Comparison of ENCODE assay signal across 8 mouse cellular contexts in genomic region chr8:69790364-69790763, GRCm38 (mm10). TPM values are rescaled to one million over a fixed set of nuclear protein-coding genes. Genes with fewer than 3 reads are reported as not detected.
DNase-seq lines count a peak whose midpoint lies in the region; ATAC-seq and TF ChIP-seq lines count a peak whose summit lies in the region.

No protein-coding gene starts in this region.

- DNase-seq in heart, postnatal 10 days, result no peak
- DNase-seq in 3T3-L1 (ENCODE audit: low read depth, low spot score), result peak; percentile 29
- no peak for DNase-seq in embryonic facial prominence, embryonic 14.5 days (ENCODE audit: low spot score)
- no peak for DNase-seq in adrenal gland, adult (ENCODE audit: inconsistent age in 2 of 2, low spot score in 1 of 2)
- DNase-seq in left cerebral cortex, postnatal 36 days (ENCODE audit: low spot score in 2 of 2), result no peak

- no peaks in the 10 kb centered on the region for H3K27me3 ChIP-seq in heart, embryonic 13.5 days (replicated peaks)
- H3K27me3 ChIP-seq in embryonic facial prominence, embryonic 14.5 days (replicated peaks; ENCODE audit: control insufficient read depth, insufficient read depth, low read length), result no peaks in the 10 kb centered on the region
- H3K27me3 ChIP-seq in intestine, postnatal 0 days (replicated peaks; ENCODE audit: control insufficient read depth, insufficient read depth, low read length), result no peaks in the 10 kb centered on the region
- H3K27me3 ChIP-seq in neural tube, embryonic 13.5 days, result no peaks in the 10 kb centered on the region

- no peaks in the 10 kb centered on the region for H3K9me3 ChIP-seq in heart, embryonic 13.5 days
- H3K9me3 ChIP-seq in embryonic facial prominence, embryonic 14.5 days (ENCODE audit: control insufficient read depth, low read length), result no peaks in the 10 kb centered on the region
- H3K9me3 ChIP-seq in intestine, postnatal 0 days (ENCODE audit: control insufficient read depth), result no peaks in the 10 kb centered on the region
- H3K9me3 ChIP-seq in neural tube, embryonic 13.5 days, result no peaks in the 10 kb centered on the region

- peak overlapping the region; percentile 91 for H3K27ac ChIP-seq in heart, embryonic 13.5 days (replicated peaks)
- peak overlapping the region; percentile 89 for H3K27ac ChIP-seq in embryonic facial prominence, embryonic 14.5 days (replicated peaks; ENCODE audit: low read depth, low read length)
- H3K27ac ChIP-seq in intestine, postnatal 0 days (ENCODE audit: low read depth, low read length), result peak overlapping the region; percentile 86
- peak overlapping the region; percentile 86 for H3K27ac ChIP-seq in neural tube, embryonic 13.5 days (replicated peaks)

- no peak for TF ChIP-seq CTCF in intestine, postnatal 0 days (IDR thresholded peaks at IDR 0.05; ENCODE audit: low read depth)

- ATAC-seq in heart, embryonic 13.5 days (ENCODE audit: extremely low read depth, insufficient number of reproducible peaks, low FRiP score, low TSS enrichment), result no peak
- ATAC-seq in embryonic facial prominence, embryonic 14.5 days (ENCODE audit: low read depth), result 0 out of 2 replicates have a peak, but pooled peaks have one; percentile 2
- ATAC-seq in intestine, postnatal 0 days, result no peak
- ATAC-seq in neural tube, embryonic 13.5 days (ENCODE audit: low read depth), result peak; percentile 28; the same call in 1 of the 2 replicates

- WGBS in heart, embryonic 13.5 days, result 23% methylated on average over 11 of the region's 11 CpGs
- WGBS in embryonic facial prominence, embryonic 14.5 days, result 20% methylated on average over 11 of the region's 11 CpGs
- WGBS in intestine, postnatal 0 days, result 18% methylated on average over 11 of the region's 11 CpGs
- 42% methylated on average over 11 of the region's 11 CpGs for WGBS in neural tube, embryonic 13.5 days

- peaks cover 23% of the 10 kb centered on the region for H3K36me3 ChIP-seq in heart, embryonic 13.5 days
- H3K36me3 ChIP-seq in embryonic facial prominence, embryonic 14.5 days (ENCODE audit: control insufficient read depth, insufficient read depth, low read length), result peaks cover 23% of the 10 kb centered on the region
- H3K36me3 ChIP-seq in intestine, postnatal 0 days (ENCODE audit: control insufficient read depth, insufficient read depth), result peaks cover 17% of the 10 kb centered on the region
- H3K36me3 ChIP-seq in neural tube, embryonic 13.5 days, result peaks cover 22% of the 10 kb centered on the region

- intact Hi-C loops in heart, postnatal 10 days (cut with DNase I), result loop anchor here (5.0 kb wide), 1 partner anchor 163 kb away; the partner anchor contains the start of gene Zfp868
- intact Hi-C loops in left cerebral cortex, postnatal 36 days (cut with DNase I), result no loop called here

- H3K9ac ChIP-seq in heart, embryonic 13.5 days, result peak overlapping the region; percentile 98
- peak overlapping the region; percentile 94 for H3K9ac ChIP-seq in embryonic facial prominence, embryonic 14.5 days (ENCODE audit: low read depth, low read length)
- peak overlapping the region; percentile 91; the same call in 1 of the 2 replicates for H3K9ac ChIP-seq in intestine, postnatal 0 days (ENCODE audit: low read depth, low read length)
- peak overlapping the region; percentile 98 for H3K9ac ChIP-seq in neural tube, embryonic 13.5 days

- peaks cover 25% of the 10 kb centered on the region for H3K4me1 ChIP-seq in heart, embryonic 13.5 days
- peaks cover 17% of the 10 kb centered on the region for H3K4me1 ChIP-seq in embryonic facial prominence, embryonic 14.5 days (ENCODE audit: control insufficient read depth, insufficient read depth, low read length)
- peaks cover 5% of the 10 kb centered on the region; the same call in 1 of the 2 replicates for H3K4me1 ChIP-seq in intestine, postnatal 0 days (replicated peaks; ENCODE audit: control insufficient read depth, insufficient read depth, low read length)
- H3K4me1 ChIP-seq in neural tube, embryonic 13.5 days (replicated peaks), result peaks cover 31% of the 10 kb centered on the region

- H3K4me2 ChIP-seq in heart, embryonic 13.5 days, result peak overlapping the region; percentile 88
- peak overlapping the region; percentile 76 for H3K4me2 ChIP-seq in embryonic facial prominence, embryonic 14.5 days (ENCODE audit: low read depth, low read length)
- peak overlapping the region; percentile 74 for H3K4me2 ChIP-seq in intestine, postnatal 0 days (replicated peaks; ENCODE audit: low read depth)
- H3K4me2 ChIP-seq in neural tube, embryonic 13.5 days, result peak overlapping the region; percentile 92

- peak overlapping the region; percentile 100 for H3K4me3 ChIP-seq in heart, embryonic 13.5 days
- peak overlapping the region; percentile 100 for H3K4me3 ChIP-seq in embryonic facial prominence, embryonic 14.5 days (ENCODE audit: low read depth, low read length)
- H3K4me3 ChIP-seq in intestine, postnatal 0 days (ENCODE audit: low read depth, low read length), result peak overlapping the region; percentile 97
- peak overlapping the region; percentile 100 for H3K4me3 ChIP-seq in neural tube, embryonic 13.5 days

RNA-seq across cellular contexts. Expression of gene Atp13a1, which starts 0.6 kb away (rescaled TPM):
- 25.3 and 27.4 TPM in 2 replicates for polyA plus RNA-seq in heart, embryonic 13.5 days (2015; fragmentation: Nextera tagmentation; extraction: Ambion mirVana)
- total RNA-seq in heart, postnatal 10 days (2021), result 10 to 100 TPM; 20.7 TPM
- 41.8 and 42.9 TPM in 2 replicates for polyA plus RNA-seq in embryonic facial prominence, embryonic 14.5 days (2014; fragmentation: Nextera tagmentation; extraction: Ambion mirVana)
- polyA plus RNA-seq in intestine, postnatal 0 days (2015; fragmentation: Nextera tagmentation; extraction: Ambion mirVana), result 18.6 and 20.5 TPM in 2 replicates
- 43.7 and 45.4 TPM in 2 replicates for polyA plus RNA-seq in neural tube, embryonic 13.5 days (2015; fragmentation: Nextera tagmentation; extraction: Ambion mirVana)
- total RNA-seq in left cerebral cortex, postnatal 36 days (2021), result 10 to 100 TPM; 37.1 to 40.1 TPM

RNA-seq across cellular contexts. Expression of gene Zfp866, which starts 0.6 kb away (rescaled TPM):
- 15.1 and 16.6 TPM in 2 replicates for polyA plus RNA-seq in heart, embryonic 13.5 days (2015; fragmentation: Nextera tagmentation; extraction: Ambion mirVana)
- 10 to 100 TPM; 16.5 to 21.2 TPM for total RNA-seq in heart, postnatal 10 days (2021)
- 26.0 and 29.9 TPM in 2 replicates for polyA plus RNA-seq in embryonic facial prominence, embryonic 14.5 days (2014; fragmentation: Nextera tagmentation; extraction: Ambion mirVana)
- polyA plus RNA-seq in intestine, postnatal 0 days (2015; fragmentation: Nextera tagmentation; extraction: Ambion mirVana), result 6.1 and 6.5 TPM in 2 replicates
- 39.6 and 45.7 TPM in 2 replicates for polyA plus RNA-seq in neural tube, embryonic 13.5 days (2015; fragmentation: Nextera tagmentation; extraction: Ambion mirVana)
- total RNA-seq in left cerebral cortex, postnatal 36 days (2021), result 10 to 100 TPM; 23.7 to 31.1 TPM

RNA-seq across cellular contexts. Expression of gene Gm20422, which starts 15.7 kb away (rescaled TPM):
- polyA plus RNA-seq in heart, embryonic 13.5 days (2015; fragmentation: Nextera tagmentation; extraction: Ambion mirVana), result 0.32 and 1.2 TPM in 2 replicates
- total RNA-seq in heart, postnatal 10 days (2021), result 1 to 10 TPM; 4.5 to 5.4 TPM
- polyA plus RNA-seq in embryonic facial prominence, embryonic 14.5 days (2014; fragmentation: Nextera tagmentation; extraction: Ambion mirVana), result 0.22 and 0.43 TPM in 2 replicates
- polyA plus RNA-seq in intestine, postnatal 0 days (2015; fragmentation: Nextera tagmentation; extraction: Ambion mirVana), result 0.43 TPM in 1 of 2 replicates, not detected in the other
- 0.50 and 0.55 TPM in 2 replicates for polyA plus RNA-seq in neural tube, embryonic 13.5 days (2015; fragmentation: Nextera tagmentation; extraction: Ambion mirVana)
- total RNA-seq in left cerebral cortex, postnatal 36 days (2021), result 1 to 10 TPM in 1 of 2 experiments, not detected in 1; 1.4 TPM

RNA-seq across cellular contexts. Expression of gene Gmip, which starts 18.1 kb away (rescaled TPM):
- polyA plus RNA-seq in heart, embryonic 13.5 days (2015; fragmentation: Nextera tagmentation; extraction: Ambion mirVana), result 6.9 and 7.6 TPM in 2 replicates
- 1 to 10 TPM; 6.4 to 8.6 TPM for total RNA-seq in heart, postnatal 10 days (2021)
- 7.0 and 8.6 TPM in 2 replicates for polyA plus RNA-seq in embryonic facial prominence, embryonic 14.5 days (2014; fragmentation: Nextera tagmentation; extraction: Ambion mirVana)
- 7.5 and 7.8 TPM in 2 replicates for polyA plus RNA-seq in intestine, postnatal 0 days (2015; fragmentation: Nextera tagmentation; extraction: Ambion mirVana)
- polyA plus RNA-seq in neural tube, embryonic 13.5 days (2015; fragmentation: Nextera tagmentation; extraction: Ambion mirVana), result 24.8 and 27.6 TPM in 2 replicates
- total RNA-seq in left cerebral cortex, postnatal 36 days (2021), result 10 to 100 TPM; 10.8 to 19.5 TPM

RNA-seq across cellular contexts. Expression of gene Lpar2, which starts 31.9 kb away (rescaled TPM):
- 0.32 and 0.34 TPM in 2 replicates for polyA plus RNA-seq in heart, embryonic 13.5 days (2015; fragmentation: Nextera tagmentation; extraction: Ambion mirVana)
- total RNA-seq in heart, postnatal 10 days (2021), result under 1 TPM; 0.55 to 0.57 TPM
- 0.86 and 0.92 TPM in 2 replicates for polyA plus RNA-seq in embryonic facial prominence, embryonic 14.5 days (2014; fragmentation: Nextera tagmentation; extraction: Ambion mirVana)
- polyA plus RNA-seq in intestine, postnatal 0 days (2015; fragmentation: Nextera tagmentation; extraction: Ambion mirVana), result 0.18 and 0.24 TPM in 2 replicates
- 0.68 and 0.70 TPM in 2 replicates for polyA plus RNA-seq in neural tube, embryonic 13.5 days (2015; fragmentation: Nextera tagmentation; extraction: Ambion mirVana)
- under 1 TPM; 0.37 to 0.57 TPM for total RNA-seq in left cerebral cortex, postnatal 36 days (2021)

Comparison
In these comparisons a context has a peak if more than half of its experiments do, and no peak if none do; other contexts are left out.
1. ATAC-seq: peak in embryonic facial prominence, embryonic 14.5 days (single experiment) and neural tube, embryonic 13.5 days (single experiment); none in heart, embryonic 13.5 days (single experiment) and intestine, postnatal 0 days (single experiment).
2. Peak in every context shown above with its lines, with median percentiles within 50 percentile points of each other: H3K27ac ChIP-seq, H3K4me2 ChIP-seq, H3K4me3 ChIP-seq and H3K9ac ChIP-seq.